Mouse (Mus musculus) splenic B cell, adult 2 months (primary cell): ENCODE data around the gene Opcml.

Experiments
- DNase-seq: peaks from one replicate; pipeline ENCODE4 v3.0.0-alpha.2; 2011; ENCODE audit warnings: low read depth, low spot score
- H3K27me3 ChIP-seq: 2 replicates; pipeline ENCODE4 v1.6.1; 2012; ENCODE audit warnings: mild to moderate bottlenecking, low read length, moderate library complexity, mixed read lengths; ENCODE audit not compliant: control insufficient read depth, poor library complexity, insufficient read depth, severe bottlenecking
- H3K36me3 ChIP-seq: 2 replicates; pipeline ENCODE4 v1.6.1; 2012; ENCODE audit warnings: mild to moderate bottlenecking, low read length, moderate library complexity, mixed read lengths; ENCODE audit not compliant: control insufficient read depth, poor library complexity, insufficient read depth, severe bottlenecking

Opcml gene

DNA sequence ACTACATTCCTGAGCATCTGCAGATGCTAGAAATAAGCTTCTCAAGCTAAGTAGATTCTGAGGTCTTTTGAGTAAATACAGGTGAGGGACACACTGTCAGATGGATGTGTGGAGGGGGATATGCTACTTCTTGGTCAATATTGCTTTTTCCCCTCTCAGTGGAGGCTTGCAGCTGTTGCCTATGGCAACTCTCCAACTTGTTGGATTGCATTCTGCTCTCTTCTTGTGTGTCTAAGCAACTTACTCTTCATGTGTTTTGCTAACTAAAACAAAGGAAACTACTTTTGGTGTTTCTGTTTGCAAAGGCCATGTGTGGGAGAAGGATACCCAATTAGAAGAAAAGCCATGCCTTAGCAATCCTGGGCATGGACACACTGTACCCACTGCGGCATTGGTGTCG, 406.0 kb downstream of the Opcml start:
- DNase-seq, result no peak
- Histone ChIP-seq H3K27me3 (no peaks in the 10 kb centered on the region; the same call in 1 of the 2 replicates), H3K36me3 (no peaks in the 10 kb centered on the region)

DNA sequence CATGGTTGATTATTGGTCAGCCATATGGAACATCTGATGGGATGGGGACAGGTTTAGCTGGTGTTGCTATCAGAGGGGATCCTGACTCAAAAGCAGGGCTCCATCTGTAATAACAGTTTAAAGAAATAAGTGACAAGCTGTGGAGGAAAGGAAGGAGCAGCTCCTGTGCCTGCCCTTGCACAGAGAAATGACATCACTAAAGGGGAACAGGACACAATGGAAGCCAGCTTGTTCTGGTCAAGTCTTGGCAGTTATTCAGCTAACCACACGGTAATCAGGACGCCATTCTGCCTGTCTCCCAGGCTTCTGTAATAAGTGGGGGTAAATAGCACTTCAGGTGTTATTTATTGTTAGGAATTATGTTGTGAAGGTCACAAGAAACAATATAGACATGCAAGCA, 406.5 kb downstream of the Opcml start:
- H3K27me3 ChIP-seq, result no peaks in the 10 kb centered on the region; the same call in 1 of the 2 replicates
- no peak for DNase-seq
- H3K36me3 ChIP-seq, result no peaks in the 10 kb centered on the region

DNA sequence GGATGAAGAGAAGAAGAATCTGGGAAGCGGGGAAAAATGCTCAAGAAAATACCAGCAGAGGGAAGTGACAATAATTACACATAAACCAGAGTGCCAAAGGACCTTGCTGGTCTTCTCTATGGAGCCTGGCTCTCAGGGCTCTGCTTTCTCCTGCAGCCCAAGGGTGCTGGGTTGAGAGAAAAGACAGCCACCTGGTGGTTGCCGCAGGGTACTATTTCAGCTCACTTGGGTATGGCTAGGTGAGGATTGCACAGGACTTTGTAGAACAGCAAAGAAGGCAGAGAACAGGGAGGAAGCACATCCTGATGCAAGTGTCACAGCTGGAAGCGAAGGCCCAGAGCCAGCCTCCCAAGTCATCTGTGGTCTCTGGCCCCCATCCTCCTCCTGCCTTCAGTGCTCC, 407.1 kb downstream of the Opcml start:
- DNase-seq, result no peak
- Histone ChIP-seq H3K36me3 (no peaks in the 10 kb centered on the region), H3K27me3 (no peaks in the 10 kb centered on the region; the same call in 1 of the 2 replicates)

DNA sequence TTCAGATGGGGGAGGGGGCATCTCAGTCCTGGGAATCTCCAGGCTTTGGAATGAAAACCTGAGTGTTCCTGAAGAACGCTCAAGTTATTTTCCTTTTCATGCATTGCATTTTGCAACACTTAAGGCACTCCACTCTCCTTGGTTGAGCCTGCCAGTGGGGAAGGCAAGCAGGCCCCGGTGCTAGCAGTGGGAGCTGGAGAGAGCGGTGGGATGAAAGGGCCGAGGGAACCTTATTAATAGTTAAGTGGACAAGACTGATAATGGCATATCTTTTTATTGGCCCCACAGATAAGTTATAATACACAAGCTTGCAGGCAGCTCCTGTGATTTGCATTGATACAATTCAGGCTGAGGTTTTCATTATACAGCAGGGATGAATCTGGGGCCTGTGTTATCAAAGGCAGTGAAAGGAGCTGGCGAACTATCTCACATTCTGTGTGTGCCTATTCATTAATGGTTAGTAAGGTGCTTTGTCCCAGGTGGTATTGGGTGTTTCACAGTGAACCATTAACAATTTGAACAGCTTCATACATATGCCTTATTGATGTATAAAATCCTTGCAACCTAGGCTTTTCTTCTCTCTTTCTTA, 407.6 kb downstream of the Opcml start:
- Histone ChIP-seq H3K27me3 (no peaks in the 10 kb centered on the region), H3K36me3 (no peaks in the 10 kb centered on the region)
- no peak for DNase-seq

DNA sequence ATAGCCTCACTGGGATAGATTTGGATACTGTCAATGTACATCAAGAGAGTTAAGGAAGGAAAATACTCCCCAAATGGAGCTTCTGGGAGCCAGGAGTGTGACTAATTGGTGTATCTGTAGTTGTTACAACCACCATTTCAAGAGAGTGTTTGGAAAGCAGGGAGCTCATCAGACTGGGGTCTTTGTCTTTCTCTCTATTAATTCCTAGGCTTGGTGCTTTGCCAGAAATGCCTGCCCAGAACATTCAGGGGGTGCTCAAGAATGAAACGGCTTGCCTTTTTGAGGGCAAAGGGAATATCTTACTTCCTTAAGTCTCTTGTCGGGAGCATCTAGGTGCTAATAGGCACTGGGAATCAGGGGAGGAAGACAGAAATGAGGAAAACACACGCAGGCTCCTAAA, 416.9 kb downstream of the Opcml start:
- no peaks in the 10 kb centered on the region for H3K36me3 ChIP-seq
- no peak for DNase-seq
- H3K27me3 ChIP-seq, result no peaks in the 10 kb centered on the region

DNA sequence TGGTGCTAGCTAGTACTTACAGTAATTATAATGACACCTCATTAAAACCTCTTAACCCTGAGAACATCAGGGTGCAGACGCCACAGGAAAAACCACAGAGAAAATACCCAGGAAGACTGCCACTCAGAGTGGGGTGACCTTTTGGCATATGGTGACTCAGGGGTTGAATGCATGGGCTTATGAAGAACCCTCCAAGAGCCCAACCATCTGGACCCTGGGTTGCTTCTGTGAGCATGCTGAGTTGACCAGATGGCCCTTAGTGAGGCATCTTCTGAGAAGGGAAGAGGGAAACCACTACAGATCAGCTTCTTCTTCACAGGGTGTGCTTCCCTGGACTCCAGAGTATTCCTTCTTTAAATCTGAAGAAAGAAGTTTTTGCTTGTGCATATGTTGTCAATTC, 418.1 kb downstream of the Opcml start:
- H3K27me3 ChIP-seq, result no peaks in the 10 kb centered on the region
- DNase-seq, result no peak
- no peaks in the 10 kb centered on the region for H3K36me3 ChIP-seq

DNA sequence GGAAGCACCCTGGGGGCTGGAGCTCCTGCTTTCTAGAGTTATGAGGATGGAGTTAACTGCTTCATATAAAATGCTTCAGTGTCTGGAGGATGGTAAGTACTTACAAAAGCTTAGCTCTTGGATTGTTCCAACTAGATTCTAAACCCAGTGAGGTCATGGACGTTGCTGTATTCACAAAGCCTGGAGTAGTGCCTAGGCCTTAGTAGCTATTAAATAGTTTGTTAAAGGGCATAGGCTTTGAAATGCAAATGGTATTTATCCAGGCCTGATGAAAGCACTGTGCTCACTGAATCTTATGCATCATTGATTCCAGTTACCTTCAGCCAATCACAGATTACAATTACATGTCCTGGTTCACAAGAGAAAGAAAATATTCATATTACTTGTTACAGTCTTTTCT, 421.3 kb downstream of the Opcml start:
- no peak for DNase-seq
- H3K27me3 ChIP-seq, result no peaks in the 10 kb centered on the region
- H3K36me3 ChIP-seq, result no peaks in the 10 kb centered on the region

DNA sequence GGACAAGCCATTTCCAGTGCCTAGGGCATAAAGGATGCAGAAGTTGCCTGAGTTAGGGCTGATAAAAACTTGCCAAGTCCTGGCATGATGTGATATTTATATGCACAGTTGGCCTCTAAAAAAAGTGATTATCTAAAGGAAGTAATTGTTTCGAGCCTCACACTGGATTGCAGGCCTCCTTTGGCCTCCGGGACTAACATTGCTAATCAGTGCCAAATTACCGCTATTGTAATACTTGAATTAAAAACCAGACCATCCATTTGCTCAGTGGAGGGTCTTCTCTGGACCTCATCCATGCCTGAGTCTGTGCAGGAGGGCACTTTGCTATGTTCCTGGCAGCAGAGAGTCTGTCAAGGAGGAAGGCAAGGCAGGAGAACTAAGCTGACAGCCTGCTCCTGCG, 423.3 kb downstream of the Opcml start:
- no peak for DNase-seq
- no peaks in the 10 kb centered on the region for H3K27me3 ChIP-seq
- no peaks in the 10 kb centered on the region for H3K36me3 ChIP-seq

DNA sequence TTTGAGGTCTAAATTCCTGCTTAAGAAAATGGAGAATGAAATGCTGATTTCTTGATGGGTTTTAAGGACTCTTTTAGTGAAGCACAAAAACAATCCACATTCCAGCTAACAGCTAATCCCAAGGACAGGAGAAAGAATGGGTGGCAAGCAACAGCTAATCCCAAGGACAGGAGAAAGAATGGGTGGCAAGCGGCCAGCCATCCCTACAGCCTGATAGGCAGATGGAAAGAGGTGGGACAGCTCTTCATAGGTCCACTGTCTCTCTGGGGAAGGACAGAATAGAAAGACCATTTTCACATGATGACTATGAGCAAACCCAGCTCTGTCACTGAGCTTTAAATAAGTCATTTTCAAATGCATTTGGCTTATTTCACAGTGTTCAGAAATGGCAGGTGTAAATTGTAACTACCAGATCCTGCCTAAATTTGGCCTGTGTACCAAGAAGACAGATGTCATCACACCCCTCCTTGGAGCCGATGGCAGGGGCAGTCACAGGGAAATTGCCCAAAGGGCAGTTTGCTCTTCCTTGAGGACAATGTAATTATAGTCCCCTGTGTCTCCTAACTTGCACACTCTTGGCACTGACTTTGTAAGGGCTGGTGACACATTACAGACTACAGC, 427.6 kb downstream of the Opcml start:
- no peaks in the 10 kb centered on the region for H3K36me3 ChIP-seq
- no peaks in the 10 kb centered on the region for H3K27me3 ChIP-seq
- DNase-seq, result no peak

DNA sequence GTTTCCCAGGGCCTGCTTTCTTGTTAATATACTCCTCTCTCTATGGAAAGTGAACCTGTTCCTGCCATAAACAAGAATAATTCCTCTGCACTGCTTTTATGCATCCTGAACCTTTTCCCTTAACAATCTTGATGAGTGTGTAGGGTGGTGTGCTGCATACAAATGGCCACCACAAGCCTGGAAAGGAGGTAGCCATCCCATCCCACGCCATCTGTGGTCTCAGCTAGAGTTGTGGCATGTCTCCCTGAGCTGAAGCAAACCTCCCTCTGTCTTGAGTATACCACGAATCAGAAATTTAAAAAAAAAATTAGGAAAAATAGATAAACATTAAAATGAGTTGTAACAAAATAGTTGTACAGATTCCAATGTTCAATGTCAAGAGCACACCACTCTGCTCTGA, 432.2 kb downstream of the Opcml start:
- Histone ChIP-seq H3K36me3 (no peaks in the 10 kb centered on the region), H3K27me3 (no peaks in the 10 kb centered on the region)
- DNase-seq, result no peak

DNA sequence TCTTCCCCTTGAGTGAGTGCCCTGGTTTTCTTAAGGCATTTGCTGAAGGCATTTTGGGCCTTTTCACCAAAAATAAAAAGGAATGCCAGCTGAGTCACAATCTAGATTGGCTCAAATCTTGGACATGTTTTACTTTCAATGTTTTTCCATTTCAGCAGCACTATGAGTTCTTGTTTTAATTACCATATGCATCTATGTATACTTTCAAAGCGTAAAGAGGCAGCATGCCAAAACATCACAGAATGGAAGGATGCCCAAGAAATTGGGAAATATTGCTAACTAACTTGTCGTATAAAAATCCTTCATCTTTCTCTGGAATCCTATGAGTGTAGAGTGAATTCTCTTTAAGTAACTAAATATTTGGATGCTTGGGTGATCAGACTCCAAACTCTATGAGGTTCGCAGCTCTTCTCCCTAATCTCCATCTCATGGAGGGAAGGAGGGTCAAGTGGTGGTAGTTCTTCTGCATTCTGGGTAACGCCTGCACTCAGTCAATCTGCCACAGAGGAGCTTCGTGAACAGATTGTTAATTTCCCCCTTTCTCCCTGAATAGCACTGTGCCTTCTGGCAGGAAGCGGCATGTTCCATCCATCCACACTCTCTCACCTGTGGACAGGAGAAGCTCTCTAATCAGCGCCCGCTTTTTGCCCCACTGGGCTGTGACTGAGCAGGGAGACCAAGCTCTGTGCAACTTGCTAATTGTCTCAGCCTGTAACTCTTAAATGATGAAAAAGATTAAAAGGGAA, 435.4 kb downstream of the Opcml start:
- DNase-seq, result no peak
- no peaks in the 10 kb centered on the region for H3K36me3 ChIP-seq
- H3K27me3 ChIP-seq, result no peaks in the 10 kb centered on the region

DNA sequence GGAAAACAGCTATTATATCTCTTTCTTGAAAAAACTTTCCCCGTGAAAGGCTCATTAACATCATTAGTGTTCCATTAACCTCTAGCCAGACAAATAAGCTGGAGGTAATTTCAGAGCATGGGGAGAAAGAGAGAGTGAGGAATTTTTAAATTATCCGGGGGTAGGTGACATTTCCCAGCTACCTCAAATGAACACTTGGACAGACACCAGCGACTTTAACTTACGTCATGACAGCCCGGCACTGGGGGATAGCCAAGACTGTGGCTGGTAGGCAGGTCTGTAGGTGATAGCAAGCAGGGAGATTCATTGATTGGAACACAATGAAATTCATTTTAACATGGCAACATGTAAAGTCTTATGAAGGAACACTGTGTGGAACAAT, 436.0 kb downstream of the Opcml start:
- no peaks in the 10 kb centered on the region for H3K36me3 ChIP-seq
- no peak for DNase-seq

DNA sequence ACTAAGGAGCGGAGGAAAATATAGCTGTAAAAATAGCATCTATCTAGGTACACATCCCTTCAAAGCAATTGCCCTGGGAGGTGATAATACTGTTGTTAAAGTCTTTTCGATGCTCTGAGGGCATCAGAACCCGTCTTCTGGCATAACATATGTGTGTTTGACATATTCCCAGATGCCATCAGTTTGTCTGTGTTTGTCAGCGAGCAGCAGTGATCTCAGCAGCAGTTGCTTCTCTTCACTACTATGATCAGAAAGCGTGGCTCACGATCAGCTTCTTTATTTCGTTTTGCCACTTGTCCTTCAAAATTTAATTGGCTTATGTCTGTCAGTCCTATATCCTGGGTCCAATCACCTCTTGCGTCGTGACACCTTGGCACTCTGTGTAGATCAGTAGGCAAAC, 447.9 kb downstream of the Opcml start:
- no peak for DNase-seq
- H3K27me3 ChIP-seq, result no peaks in the 10 kb centered on the region

More for the DNA sequence above, 436.0 kb downstream of the Opcml start:
- no peaks in the 10 kb centered on the region for H3K27me3 ChIP-seq

DNA sequence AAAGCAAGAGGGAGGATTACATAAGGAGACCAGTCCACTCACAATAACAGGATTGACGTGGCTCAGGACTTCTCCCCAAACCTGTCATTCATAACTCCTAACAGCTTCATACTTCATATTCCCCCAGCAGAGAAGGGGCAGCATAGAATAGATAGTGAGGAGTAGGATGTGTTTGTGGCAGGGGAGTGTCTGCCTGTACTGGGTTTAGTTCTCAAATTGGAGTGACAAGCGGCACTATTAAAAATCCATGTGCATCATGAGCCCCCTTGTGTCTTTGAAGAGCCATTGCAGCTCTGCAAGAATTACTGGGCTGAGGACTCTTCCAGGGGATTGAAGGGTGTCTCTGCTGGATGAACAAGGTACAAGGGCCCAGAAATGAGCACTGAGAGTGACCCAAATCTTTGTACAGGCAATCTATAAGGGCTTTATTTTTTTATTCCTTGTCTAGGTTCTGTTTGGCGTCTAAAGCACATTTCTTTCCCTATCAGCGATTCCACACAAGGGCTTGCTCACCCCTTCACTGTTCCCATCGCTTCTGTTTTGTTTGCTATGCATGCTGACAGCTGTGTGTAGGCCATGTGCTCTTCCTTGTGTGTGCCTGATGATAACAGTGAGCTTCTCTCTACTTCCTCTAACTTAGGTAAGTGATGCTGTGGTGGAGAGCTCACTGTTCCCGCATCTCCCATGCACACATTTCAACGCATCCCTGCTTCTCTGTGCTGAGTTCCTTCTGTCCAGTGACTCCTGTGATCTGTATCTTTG, 457.3 kb downstream of the Opcml start:
- DNase-seq, result no peak
- Histone ChIP-seq H3K36me3 (no peaks in the 10 kb centered on the region), H3K27me3 (no peaks in the 10 kb centered on the region)

More for the DNA sequence above, 447.9 kb downstream of the Opcml start:
- H3K36me3 ChIP-seq, result no peaks in the 10 kb centered on the region

DNA sequence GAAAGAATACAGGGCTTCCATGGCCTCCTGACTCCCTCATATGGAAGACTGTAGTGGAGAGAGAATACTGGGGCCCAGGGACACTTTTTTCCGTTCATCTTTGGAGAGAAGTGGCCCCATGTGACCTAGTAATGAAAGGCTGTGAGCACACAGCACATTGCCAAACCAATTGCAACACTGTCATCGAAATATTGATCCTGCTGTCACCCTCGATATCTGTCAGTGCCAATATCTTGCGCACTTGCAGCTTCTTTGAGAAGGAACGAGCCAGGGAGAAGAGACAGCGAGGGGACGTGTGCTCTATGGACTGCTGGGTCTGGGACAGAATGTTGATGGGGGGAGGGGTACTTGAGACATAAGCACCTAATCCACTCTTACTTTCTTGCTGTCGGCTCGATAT, 460.8 kb downstream of the Opcml start:
- Histone ChIP-seq H3K27me3 (no peaks in the 10 kb centered on the region), H3K36me3 (no peaks in the 10 kb centered on the region)
- DNase-seq, result no peak
